Mouse (Mus musculus) midbrain, embryonic 10.5 days (tissue): ENCODE results near the gene Apoh. TPM values are rescaled to one million over a fixed set of nuclear protein-coding genes. Genes with fewer than 3 reads are reported as not detected.

Experiments
- DNase-seq: peaks from one replicate; pipeline ENCODE4 v3.0.0-alpha.2; 2017; ENCODE audit warnings: low spot score
- H3K27ac ChIP-seq: fragments of 300-500 bp; sonication (generic); replicated peaks from 2 replicates; pipeline ENCODE4 v1.5.1; 2016; ENCODE audit warnings: mild to moderate bottlenecking
- H3K27me3 ChIP-seq: fragments of 300-500 bp; sonication (generic); 2 replicates; pipeline ENCODE4 v1.6.1; 2016; ENCODE audit warnings: low read depth, mild to moderate bottlenecking; ENCODE audit not compliant: poor library complexity, severe bottlenecking
- H3K36me3 ChIP-seq: fragments of 300-500 bp; sonication (generic); 2 replicates; pipeline ENCODE4 v1.6.1; 2016; ENCODE audit warnings: mild to moderate bottlenecking, moderate library complexity
- H3K4me1 ChIP-seq: fragments of 300-500 bp; sonication (generic); 2 replicates; pipeline ENCODE4 v1.6.1; 2016
- H3K4me3 ChIP-seq: fragments of 300-500 bp; sonication (generic); 2 replicates; pipeline ENCODE4 v1.5.1; 2016; ENCODE audit warnings: mild to moderate bottlenecking, moderate library complexity
- H3K9me3 ChIP-seq: fragments of 300-500 bp; sonication (generic); replicated peaks from 2 replicates; pipeline ENCODE4 v1.6.1; 2016; ENCODE audit warnings: mild to moderate bottlenecking
- WGBS: fragments of 180-500 bp; shearing (Covaris S2); methylation state at CpG from one replicate; pipeline ENCODE4 v1.1.7; 2016; 5-methylcytosine and 5-hydroxymethylcytosine counted together
- polyA plus RNA-seq: library from polyadenylated mRNA; unstranded; fragments of >200 nt; fragmentation: Nextera tagmentation; extraction: Ambion mirVana; gene quantifications from 2 replicates; pipeline ENCODE4 v1.2.1, GENCODE M21; 2016

Gene Apoh
- polyA plus RNA-seq, 1 experiment from 2014 or later: not detected

DNA sequence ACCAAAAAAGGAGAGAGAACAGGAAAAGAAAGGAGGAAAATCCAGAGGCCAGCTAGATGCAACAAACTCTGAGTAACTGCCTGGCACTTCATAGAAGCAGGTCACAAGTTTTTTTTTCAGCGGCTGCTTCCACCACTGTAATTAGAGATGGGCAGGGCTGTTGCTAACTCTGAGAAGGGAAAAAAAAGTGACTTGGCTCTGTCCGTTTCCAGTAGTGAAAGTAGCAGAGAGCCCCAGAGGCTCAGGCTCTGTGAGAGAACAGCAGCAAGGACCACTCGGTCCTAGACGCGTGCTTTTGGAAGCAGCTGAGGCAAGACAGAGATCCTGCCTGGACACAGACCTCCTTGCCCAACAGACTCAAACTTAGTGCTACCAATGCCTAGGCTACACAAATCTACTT lies 6.7 kb upstream of the Apoh start:
- H3K9me3 ChIP-seq: no peaks in the 10 kb centered on the region

GRCm38 (mm10) chr11:108340293-108340692 lies 2.9 kb upstream of the Apoh start:
- no peak for DNase-seq
- H3K4me1 ChIP-seq: peaks cover 35% of the 10 kb centered on the region
- no peaks in the 10 kb centered on the region for H3K36me3 ChIP-seq
- WGBS: 86% methylated on average over 4 of the region's 4 CpGs
- H3K27ac ChIP-seq: no peak overlapping the region
- H3K27me3 ChIP-seq: peaks cover 45% of the 10 kb centered on the region
- no peak overlapping the region for H3K4me3 ChIP-seq
- H3K9me3 ChIP-seq: no peaks in the 10 kb centered on the region

More for the DNA sequence above, 6.7 kb upstream of the Apoh start:
- Histone ChIP-seq H3K4me1 (peaks cover 15% of the 10 kb centered on the region), H3K27me3 (peaks cover 15% of the 10 kb centered on the region), H3K4me3 (no peak overlapping the region), H3K27ac (no peak overlapping the region), H3K36me3 (no peaks in the 10 kb centered on the region)
- no peak for DNase-seq
- 52% methylated on average over 5 of the region's 5 CpGs for WGBS

GRCm38 (mm10) chr11:108341783-108342182 lies 1.4 kb upstream of the Apoh start:
- Histone ChIP-seq H3K4me3 (no peak overlapping the region), H3K27me3 (peaks cover 59% of the 10 kb centered on the region), H3K27ac (no peak overlapping the region), H3K36me3 (no peaks in the 10 kb centered on the region), H3K4me1 (peaks cover 35% of the 10 kb centered on the region), H3K9me3 (no peaks in the 10 kb centered on the region)
- WGBS: 54% methylated on average over 8 of the region's 8 CpGs
- no peak for DNase-seq

- Histone ChIP-seq H3K9me3 (no peaks in the 10 kb centered on the region), H3K27me3 (peaks cover 60% of the 10 kb centered on the region), H3K4me1 (peaks cover 35% of the 10 kb centered on the region), H3K27ac (peak within 1 kb of the TSS; percentile 89), H3K36me3 (no peaks in the 10 kb centered on the region), H3K4me3 (peak within 1 kb of the TSS; percentile 89)
- WGBS: under 1% methylated on average over 63 of the region's 63 CpGs
- peak; percentile 92 for DNase-seq
Measured at GRCm38 (mm10) chr11:108343789-108344462, 772 bp downstream of the Apoh start, which contains the start of gene Prkca. Gene Prkca, minus strand, starts transcription at chr11:108343928.

DNA sequence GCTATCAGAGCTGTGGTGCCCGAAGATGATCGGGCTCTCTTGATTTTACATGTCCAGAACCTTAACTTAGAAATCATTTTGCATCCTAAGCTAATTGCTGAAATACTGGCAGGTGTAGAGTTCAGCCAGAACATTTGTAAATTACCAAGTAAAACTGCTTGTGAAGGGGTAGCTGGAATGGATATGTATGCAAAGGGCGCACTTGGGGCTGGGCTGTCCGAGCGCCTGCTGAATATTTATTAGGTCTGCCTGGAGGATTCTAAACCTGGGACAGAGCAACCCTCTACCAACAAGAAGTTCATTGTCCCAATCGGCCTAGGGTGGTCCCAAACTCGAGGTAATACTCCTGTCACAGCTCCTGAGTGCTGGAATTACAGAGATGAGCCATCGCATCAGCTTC lies 1.6 kb downstream of the Apoh start:
- no peaks in the 10 kb centered on the region for H3K9me3 ChIP-seq
- peaks cover 59% of the 10 kb centered on the region for H3K27me3 ChIP-seq
- no peak for DNase-seq
- H3K4me3 ChIP-seq: peak overlapping the region; percentile 89
- no peak overlapping the region for H3K27ac ChIP-seq
- 54% methylated on average over 8 of the region's 8 CpGs for WGBS
- no peaks in the 10 kb centered on the region for H3K36me3 ChIP-seq
- peaks cover 35% of the 10 kb centered on the region for H3K4me1 ChIP-seq

DNA sequence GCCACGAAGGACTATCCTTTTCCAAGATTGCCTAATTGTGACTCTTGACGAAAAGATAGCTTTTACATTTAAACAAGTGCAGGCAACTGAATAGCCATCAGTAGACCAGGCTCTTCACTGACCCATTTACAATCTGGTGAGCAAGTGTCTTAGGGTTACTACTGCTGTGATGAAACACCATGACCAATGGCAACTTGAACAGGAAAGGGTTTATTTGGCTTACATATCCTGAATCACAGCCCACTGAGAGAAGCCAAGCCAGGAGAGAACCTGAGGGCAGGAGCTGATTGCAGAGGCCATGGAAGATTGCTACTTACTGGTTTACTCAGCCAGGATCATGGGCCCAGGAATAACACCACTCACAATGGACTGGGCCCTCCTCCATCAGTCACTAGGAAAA lies 2.2 kb downstream of the Apoh start:
- Histone ChIP-seq H3K36me3 (no peaks in the 10 kb centered on the region), H3K4me1 (peaks cover 39% of the 10 kb centered on the region), H3K27me3 (peaks cover 56% of the 10 kb centered on the region), H3K27ac (no peak overlapping the region), H3K4me3 (no peak overlapping the region), H3K9me3 (no peaks in the 10 kb centered on the region)
- DNase-seq: no peak
- 91% methylated on average over 2 of the region's 2 CpGs for WGBS

DNA sequence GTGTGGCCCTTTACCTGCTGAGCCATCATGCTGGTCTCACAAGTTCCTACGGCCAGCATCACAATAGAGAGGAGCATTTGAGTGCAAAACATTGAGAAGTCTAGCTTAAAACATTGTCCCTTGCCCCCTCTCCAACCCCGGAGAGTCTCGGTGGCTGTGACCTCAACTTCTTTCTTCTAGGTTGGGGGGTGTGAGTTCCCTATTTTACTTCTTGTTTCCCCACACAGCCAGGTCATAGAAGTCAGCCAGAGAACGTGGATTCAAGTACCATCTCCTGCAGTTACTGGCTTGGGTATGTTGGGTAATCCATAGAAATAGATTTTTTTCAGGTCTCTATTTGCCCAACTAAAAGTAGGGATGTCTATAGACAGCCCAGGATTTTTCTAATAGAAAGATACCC lies 7.6 kb downstream of the Apoh start:
- H3K4me3 ChIP-seq: no peak overlapping the region
- H3K27me3 ChIP-seq: peaks cover 9% of the 10 kb centered on the region
- no peaks in the 10 kb centered on the region for H3K9me3 ChIP-seq
- H3K36me3 ChIP-seq: no peaks in the 10 kb centered on the region
- 82% methylated on average over 4 of the region's 4 CpGs for WGBS
- peaks cover 9% of the 10 kb centered on the region for H3K4me1 ChIP-seq
- DNase-seq: no peak
- H3K27ac ChIP-seq: no peak overlapping the region

GRCm38 (mm10) chr11:108352842-108353388 lies 9.8 kb downstream of the Apoh start:
- 89% methylated on average over 10 of the region's 10 CpGs for WGBS
- H3K36me3 ChIP-seq: no peaks in the 10 kb centered on the region
- H3K4me3 ChIP-seq: no peak overlapping the region
- DNase-seq: no peak
- H3K27me3 ChIP-seq: no peaks in the 10 kb centered on the region; the same call in 1 of the 2 replicates
- H3K9me3 ChIP-seq: no peaks in the 10 kb centered on the region
- H3K4me1 ChIP-seq: peaks cover 9% of the 10 kb centered on the region
- no peak overlapping the region for H3K27ac ChIP-seq

DNA sequence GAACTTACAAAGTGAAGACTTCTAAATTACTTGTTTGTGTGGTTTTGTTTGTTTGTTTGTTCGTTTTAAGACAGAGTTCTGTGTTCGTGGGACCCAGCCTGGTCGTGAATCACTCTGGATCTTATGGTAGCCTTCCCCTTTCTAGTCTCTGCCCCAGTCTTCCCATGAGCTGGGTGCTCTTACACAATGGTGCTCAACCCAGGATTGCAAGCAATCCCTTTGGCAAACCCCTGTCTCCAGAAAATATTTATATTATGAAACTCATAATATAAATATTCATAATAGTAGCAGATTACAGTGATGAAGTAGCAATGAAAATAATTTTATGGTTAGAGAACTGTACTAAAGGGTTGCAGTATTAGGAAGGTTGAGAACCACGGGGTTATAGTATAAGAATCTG lies 12.9 kb downstream of the Apoh start:
- H3K36me3 ChIP-seq: no peaks in the 10 kb centered on the region
- 90% methylated on average over 4 of the region's 4 CpGs for WGBS
- H3K4me1 ChIP-seq: no peaks in the 10 kb centered on the region
- no peak overlapping the region for H3K27ac ChIP-seq
- no peaks in the 10 kb centered on the region for H3K27me3 ChIP-seq
- H3K4me3 ChIP-seq: no peak overlapping the region
- no peak for DNase-seq
- no peaks in the 10 kb centered on the region for H3K9me3 ChIP-seq

GRCm38 (mm10) chr11:108358911-108359310 lies 15.8 kb downstream of the Apoh start:
- no peak overlapping the region for H3K27ac ChIP-seq
- no peaks in the 10 kb centered on the region for H3K36me3 ChIP-seq
- no peak overlapping the region for H3K4me3 ChIP-seq
- H3K27me3 ChIP-seq: no peaks in the 10 kb centered on the region
- H3K4me1 ChIP-seq: no peaks in the 10 kb centered on the region
- H3K9me3 ChIP-seq: no peaks in the 10 kb centered on the region
- 89% methylated on average over 6 of the region's 6 CpGs for WGBS
- no peak for DNase-seq

- no peak overlapping the region for H3K27ac ChIP-seq
- no peak overlapping the region for H3K4me3 ChIP-seq
- H3K9me3 ChIP-seq: no peaks in the 10 kb centered on the region
- 81% methylated on average over 4 of the region's 4 CpGs for WGBS
- peaks cover 6% of the 10 kb centered on the region for H3K4me1 ChIP-seq
- H3K36me3 ChIP-seq: no peaks in the 10 kb centered on the region
- DNase-seq: no peak
- H3K27me3 ChIP-seq: no peaks in the 10 kb centered on the region
Measured at GRCm38 (mm10) chr11:108360983-108361382, 17.8 kb downstream of the Apoh start.

GRCm38 (mm10) chr11:108362965-108363364 lies 19.8 kb downstream of the Apoh start:
- 88% methylated on average over 5 of the region's 5 CpGs for WGBS

DNA sequence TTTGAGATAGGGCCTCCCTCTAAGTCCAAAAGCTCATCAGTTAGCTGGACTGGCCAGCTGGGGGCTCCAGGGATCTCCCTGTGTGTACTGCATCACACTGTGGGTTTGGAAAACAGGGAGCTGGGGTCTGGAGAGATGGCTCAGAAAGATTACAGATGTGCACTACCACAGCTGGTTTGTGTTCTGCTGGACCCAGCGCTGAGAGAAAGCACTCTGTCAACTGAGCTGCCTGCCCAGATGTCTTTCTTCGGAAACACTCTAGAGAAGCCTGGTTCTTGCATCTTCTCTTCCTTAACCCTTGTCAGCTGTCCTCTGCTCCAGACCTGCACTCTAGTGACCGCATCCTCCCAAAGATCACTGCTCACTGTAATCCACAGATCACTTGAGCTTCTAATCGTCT lies 20.8 kb downstream of the Apoh start:
- Histone ChIP-seq H3K36me3 (no peaks in the 10 kb centered on the region), H3K4me3 (no peak overlapping the region), H3K27ac (no peak overlapping the region), H3K27me3 (no peaks in the 10 kb centered on the region), H3K9me3 (no peaks in the 10 kb centered on the region), H3K4me1 (peaks cover 6% of the 10 kb centered on the region)
- 82% methylated on average over 4 of the region's 4 CpGs for WGBS
- no peak for DNase-seq

More at GRCm38 (mm10) chr11:108362965-108363364, 19.8 kb downstream of the Apoh start:
- Histone ChIP-seq H3K36me3 (no peaks in the 10 kb centered on the region), H3K27me3 (no peaks in the 10 kb centered on the region), H3K27ac (no peak overlapping the region), H3K9me3 (no peaks in the 10 kb centered on the region), H3K4me1 (peaks cover 6% of the 10 kb centered on the region), H3K4me3 (no peak overlapping the region)
- no peak for DNase-seq
